Mouse (Mus musculus): Measurements from ENCODE around the gene Whrn.

GRCm38 (mm10) chr4:63402558-63402957, 93.2 kb downstream of the Whrn start:
- TF ChIP-seq POLR2A (IDR thresholded peaks at IDR 0.05; ENCODE audit: borderline replicate concordance, low read depth, low read length), result no peak
- no peak for TF ChIP-seq CTCF (IDR thresholded peaks at IDR 0.05; ENCODE audit: low read depth, low read length)

Measured in bone marrow macrophage, adult 2 months (primary cell).